Mouse (Mus musculus): ENCODE measurements at regions not wholly inside any gene's neighbourhood (a gene's known extent, or its start where the extent isn't known, plus 50 kb on each side); places are given as distances from the start of the nearest gene placed in this dataset.
"Not testable (repeated sequence)": the region's sequence is repeated elsewhere in the genome, so short reads cannot be mapped to it uniquely, and the experiment has no call there.

DNA sequence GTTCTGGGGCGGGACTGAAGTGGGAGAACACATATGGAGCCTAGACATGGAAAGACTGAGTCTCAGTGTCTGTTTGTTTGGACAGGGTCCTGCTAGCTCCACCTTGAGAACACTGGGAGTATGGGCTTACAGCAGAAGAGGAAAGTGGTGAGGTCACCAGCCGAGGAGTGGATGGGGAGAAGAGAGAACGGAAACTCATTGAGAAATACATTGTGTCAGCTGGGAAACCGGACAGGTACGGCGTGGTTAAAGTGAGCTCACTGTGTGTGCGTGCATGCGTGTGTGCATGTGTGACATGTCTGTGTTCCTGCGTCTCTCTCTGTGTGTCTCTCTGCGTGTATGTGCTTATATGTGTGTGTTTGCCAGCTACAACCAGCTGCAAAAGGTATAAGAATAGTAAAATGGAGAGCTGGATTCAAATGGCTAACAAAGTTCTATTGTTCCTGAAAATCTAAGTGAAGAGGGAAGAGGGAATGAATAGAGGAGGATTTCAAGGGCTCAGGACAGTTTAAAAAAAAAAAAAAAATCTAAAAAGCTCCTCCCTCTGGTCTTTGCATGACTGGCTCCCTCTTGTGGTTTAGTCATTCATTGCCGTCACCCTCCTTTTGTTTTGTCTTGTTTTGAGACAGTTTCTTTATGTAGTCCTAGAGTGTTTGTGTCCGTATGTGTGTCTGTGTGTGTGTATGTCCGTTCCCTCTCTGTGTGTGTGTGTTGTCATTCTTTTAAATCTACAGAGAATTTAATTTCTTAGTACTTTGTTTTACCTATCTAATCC is 52.0 kb upstream of the Ak4 start:
- H3K36me3 ChIP-seq (ENCODE audit: control insufficient read depth, insufficient read depth), result no peaks in the 10 kb centered on the region
- no peaks in the 10 kb centered on the region for H3K79me2 ChIP-seq (ENCODE audit: control insufficient read depth, insufficient read depth)
- no peak overlapping the region for H3K4me3 ChIP-seq (ENCODE audit: insufficient read depth, poor library complexity, severe bottlenecking)
- H3K79me3 ChIP-seq (ENCODE audit: low read depth), result no peaks in the 10 kb centered on the region
- no peak overlapping the region for H3ac ChIP-seq (ENCODE audit: control insufficient read depth, insufficient read length, low read depth)
- H3K27me3 ChIP-seq (ENCODE audit: control insufficient read depth, insufficient read depth, insufficient read length), result no peaks in the 10 kb centered on the region
- TF ChIP-seq FOSL1 (IDR thresholded peaks at IDR 0.05; ENCODE audit: insufficient read depth, low read length, poor library complexity, severe bottlenecking), result no peak
- TF ChIP-seq MAX (IDR thresholded peaks at IDR 0.05), result no peak
- no peak for TF ChIP-seq CEBPB (IDR thresholded peaks at IDR 0.05; ENCODE audit: low read depth)
- TF ChIP-seq MYOD1 (IDR thresholded peaks at IDR 0.05; ENCODE audit: control insufficient read depth, insufficient read length, low read depth), result no peak
- no peak for TF ChIP-seq CTCF (IDR thresholded peaks at IDR 0.05; ENCODE audit: control insufficient read depth, insufficient read depth, insufficient read length)
- TF ChIP-seq USF1 (IDR thresholded peaks at IDR 0.05; ENCODE audit: low read depth), result no peak
- TF ChIP-seq MYOG (IDR thresholded peaks at IDR 0.05; ENCODE audit: control insufficient read depth, extremely low read depth, insufficient read length), result no peak

DNA sequence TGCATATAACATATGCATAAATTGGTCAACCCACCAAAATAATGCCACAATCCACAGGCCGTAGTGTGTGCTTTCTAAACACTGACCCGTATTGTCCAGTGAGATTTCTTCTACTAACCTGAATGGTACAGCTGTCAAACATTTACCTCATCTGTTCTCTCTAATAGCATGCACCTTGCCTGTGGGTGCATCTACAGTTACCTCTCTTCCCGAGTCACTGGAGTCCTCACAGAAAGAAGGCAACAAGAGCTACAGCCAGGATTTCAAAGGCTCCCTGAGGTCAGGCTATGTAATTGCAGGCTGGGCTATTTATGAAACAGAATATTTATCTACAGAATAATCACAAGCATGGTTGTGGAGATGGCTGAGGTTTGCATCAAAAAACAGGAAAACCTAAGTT is 53.8 kb upstream of the Ak4 start:
- no peaks in the 10 kb centered on the region for H3K79me2 ChIP-seq (ENCODE audit: control insufficient read depth, insufficient read depth)
- no peaks in the 10 kb centered on the region for H3K36me3 ChIP-seq (ENCODE audit: control insufficient read depth, insufficient read depth)
- H3K27me3 ChIP-seq (ENCODE audit: control insufficient read depth, insufficient read depth, insufficient read length), result no peaks in the 10 kb centered on the region
- H3K4me3 ChIP-seq (ENCODE audit: insufficient read depth, poor library complexity, severe bottlenecking), result no peak overlapping the region
- no peak overlapping the region for H3ac ChIP-seq (ENCODE audit: control insufficient read depth, insufficient read length, low read depth)
- TF ChIP-seq MYOD1 (IDR thresholded peaks at IDR 0.05; ENCODE audit: control insufficient read depth, insufficient read length, low read depth), result no peak
- no peak for TF ChIP-seq CEBPB (IDR thresholded peaks at IDR 0.05; ENCODE audit: low read depth)
- TF ChIP-seq USF1 (IDR thresholded peaks at IDR 0.05; ENCODE audit: low read depth), result no peak
- no peak for TF ChIP-seq MYOG (IDR thresholded peaks at IDR 0.05; ENCODE audit: control insufficient read depth, extremely low read depth, insufficient read length)
- TF ChIP-seq FOSL1 (IDR thresholded peaks at IDR 0.05; ENCODE audit: insufficient read depth, low read length, poor library complexity, severe bottlenecking), result no peak
- TF ChIP-seq CTCF (IDR thresholded peaks at IDR 0.05; ENCODE audit: control insufficient read depth, insufficient read depth, insufficient read length), result no peak
- no peak for TF ChIP-seq MAX (IDR thresholded peaks at IDR 0.05)
- no peaks in the 10 kb centered on the region for H3K79me3 ChIP-seq (ENCODE audit: low read depth)

GRCm38 (mm10) chr4:101364716-101365115 is 54.4 kb upstream of the Ak4 start:
- Histone ChIP-seq H3K36me3 (ENCODE audit: control insufficient read depth, insufficient read depth) (no peaks in the 10 kb centered on the region), H3K4me3 (ENCODE audit: insufficient read depth, poor library complexity, severe bottlenecking) (no peak overlapping the region), H3K79me2 (ENCODE audit: control insufficient read depth, insufficient read depth) (no peaks in the 10 kb centered on the region), H3K27me3 (ENCODE audit: control insufficient read depth, insufficient read depth, insufficient read length) (no peaks in the 10 kb centered on the region), H3K79me3 (ENCODE audit: low read depth) (no peaks in the 10 kb centered on the region), H3ac (ENCODE audit: control insufficient read depth, insufficient read length, low read depth) (no peak overlapping the region)
- TF ChIP-seq FOSL1 (IDR thresholded peaks at IDR 0.05; ENCODE audit: insufficient read depth, low read length, poor library complexity, severe bottlenecking), result no peak
- TF ChIP-seq CTCF (IDR thresholded peaks at IDR 0.05; ENCODE audit: control insufficient read depth, insufficient read depth, insufficient read length), result no peak
- no peak for TF ChIP-seq MAX (IDR thresholded peaks at IDR 0.05)
- TF ChIP-seq MYOD1 (IDR thresholded peaks at IDR 0.05; ENCODE audit: control insufficient read depth, insufficient read length, low read depth), result no peak
- no peak for TF ChIP-seq USF1 (IDR thresholded peaks at IDR 0.05; ENCODE audit: low read depth)
- TF ChIP-seq MYOG (IDR thresholded peaks at IDR 0.05; ENCODE audit: control insufficient read depth, extremely low read depth, insufficient read length), result no peak
- TF ChIP-seq CEBPB (IDR thresholded peaks at IDR 0.05; ENCODE audit: low read depth), result no peak

DNA sequence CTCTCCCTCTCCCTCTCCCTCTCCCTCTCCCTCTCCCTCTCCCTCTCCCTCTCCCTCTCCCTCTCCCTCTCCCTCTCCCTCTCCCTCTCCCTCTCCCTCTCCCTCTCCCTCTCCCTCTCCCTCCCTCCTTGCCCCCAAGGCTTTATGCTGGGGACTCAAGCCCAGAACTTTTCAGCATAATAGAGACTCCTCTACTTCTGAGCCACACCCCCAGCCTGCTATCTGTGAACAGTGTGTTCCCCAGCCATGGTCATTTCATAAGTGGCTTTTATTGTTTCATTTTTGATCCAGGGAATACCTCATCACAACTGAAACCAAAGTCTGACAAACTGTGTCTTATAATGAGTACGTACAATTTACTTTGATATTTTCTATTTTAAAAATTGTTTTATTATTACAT is 55.8 kb upstream of the Ak4 start:
- H3ac ChIP-seq (ENCODE audit: control insufficient read depth, insufficient read length, low read depth); H3K27me3 ChIP-seq (ENCODE audit: control insufficient read depth, insufficient read depth, insufficient read length); H3K79me3 ChIP-seq (ENCODE audit: low read depth); H3K79me2 ChIP-seq (ENCODE audit: control insufficient read depth, insufficient read depth); H3K4me3 ChIP-seq (ENCODE audit: insufficient read depth, poor library complexity, severe bottlenecking); H3K36me3 ChIP-seq (ENCODE audit: control insufficient read depth, insufficient read depth): not testable (repeated sequence)

- no peaks in the 10 kb centered on the region for H3K79me2 ChIP-seq (ENCODE audit: control insufficient read depth, insufficient read depth)
- no peaks in the 10 kb centered on the region for H3K36me3 ChIP-seq (ENCODE audit: control insufficient read depth, insufficient read depth)
- H3K79me3 ChIP-seq (ENCODE audit: low read depth), result no peaks in the 10 kb centered on the region
- H3ac ChIP-seq (ENCODE audit: control insufficient read depth, insufficient read length, low read depth), result no peak overlapping the region
- no peak overlapping the region for H3K4me3 ChIP-seq (ENCODE audit: insufficient read depth, poor library complexity, severe bottlenecking)
- H3K27me3 ChIP-seq (ENCODE audit: control insufficient read depth, insufficient read depth, insufficient read length), result peaks cover 4% of the 10 kb centered on the region
- TF ChIP-seq MYOG (IDR thresholded peaks at IDR 0.05; ENCODE audit: control insufficient read depth, extremely low read depth, insufficient read length) (no peak), MAX (IDR thresholded peaks at IDR 0.05) (no peak), FOSL1 (IDR thresholded peaks at IDR 0.05; ENCODE audit: insufficient read depth, low read length, poor library complexity, severe bottlenecking) (no peak), MYOD1 (IDR thresholded peaks at IDR 0.05; ENCODE audit: control insufficient read depth, insufficient read length, low read depth) (no peak), USF1 (IDR thresholded peaks at IDR 0.05; ENCODE audit: low read depth) (no peak), CTCF (IDR thresholded peaks at IDR 0.05; ENCODE audit: control insufficient read depth, insufficient read depth, insufficient read length) (no peak), CEBPB (IDR thresholded peaks at IDR 0.05; ENCODE audit: low read depth) (no peak)
Observed at GRCm38 (mm10) chr4:101361779-101362178, 57.3 kb upstream of the Ak4 start.

DNA sequence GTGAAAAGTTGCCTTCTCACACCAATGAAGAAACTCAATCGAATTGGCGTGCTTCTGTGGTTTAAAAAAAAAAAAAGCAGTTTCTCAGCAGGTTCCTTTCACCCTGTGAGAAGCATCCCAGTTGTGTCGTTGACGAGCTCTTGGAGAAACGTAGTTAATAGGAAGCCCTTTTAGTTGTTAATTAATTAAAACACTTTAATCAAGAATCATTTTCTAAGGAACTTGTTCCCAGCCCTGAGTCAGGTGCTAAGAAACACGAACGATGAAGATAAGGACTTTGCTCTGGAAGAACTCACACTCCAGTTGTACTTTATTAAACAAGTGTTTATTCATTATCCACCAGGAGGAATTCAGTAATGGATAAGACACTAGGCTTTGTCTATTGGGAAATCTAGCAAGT is 58.8 kb upstream of the Ak4 start:
- Histone ChIP-seq H3K79me3 (ENCODE audit: low read depth) (no peaks in the 10 kb centered on the region), H3K4me3 (ENCODE audit: insufficient read depth, poor library complexity, severe bottlenecking) (no peak overlapping the region), H3K27me3 (ENCODE audit: control insufficient read depth, insufficient read depth, insufficient read length) (peaks cover 4% of the 10 kb centered on the region), H3ac (ENCODE audit: control insufficient read depth, insufficient read length, low read depth) (no peak overlapping the region), H3K79me2 (ENCODE audit: control insufficient read depth, insufficient read depth) (no peaks in the 10 kb centered on the region), H3K36me3 (ENCODE audit: control insufficient read depth, insufficient read depth) (no peaks in the 10 kb centered on the region)
- TF ChIP-seq CTCF (IDR thresholded peaks at IDR 0.05; ENCODE audit: control insufficient read depth, insufficient read depth, insufficient read length), result no peak

Data from C2C12 (cell line).